21 mouse cellular contexts compared by ENCODE assay signal in the genomic region with DNA sequence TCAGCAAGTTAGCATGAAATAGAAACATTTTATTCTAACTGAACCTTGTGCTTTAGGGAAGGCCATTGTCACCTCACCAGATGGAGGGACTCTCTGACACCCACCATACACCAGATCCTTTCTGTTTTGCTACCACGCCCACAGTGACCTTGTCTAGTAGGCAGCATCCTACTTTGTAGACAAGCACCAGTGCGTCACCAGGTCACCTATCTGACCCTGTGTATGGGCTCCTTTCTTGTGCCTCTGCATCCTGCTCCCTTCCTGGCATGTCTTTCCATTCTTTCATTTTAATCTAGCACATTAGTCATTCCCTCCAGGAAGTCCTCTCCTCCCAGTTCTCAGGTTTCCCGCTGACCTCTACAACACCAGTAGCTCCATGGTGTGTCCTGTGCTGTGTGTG.
"Had no signal": no experiment of that assay in that cellular context is flagged by ENCODE, and none has a peak within 500 bp of the region (broad histone marks: within the 10 kb centered on the region; RNA-seq: fewer than 3 reads in every experiment).

No protein-coding gene starts in this region.

- H3K36me3 ChIP-seq: heart, embryonic 13.5 days; heart, embryonic 15.5 days; hindbrain, embryonic 13.5 days; hindbrain, embryonic 15.5 days; limb, embryonic 13.5 days; limb, embryonic 15.5 days; liver, embryonic 12.5 days had no signal

- H3K4me3 ChIP-seq: heart, adult 2 months; heart, embryonic 13.5 days; heart, embryonic 15.5 days; hindbrain, embryonic 13.5 days; hindbrain, embryonic 15.5 days; limb, embryonic 13.5 days; limb, embryonic 15.5 days; liver, embryonic 12.5 days had no signal

- H3K9me3 ChIP-seq: heart, embryonic 13.5 days; heart, embryonic 15.5 days; hindbrain, embryonic 13.5 days; hindbrain, embryonic 15.5 days; limb, embryonic 13.5 days; limb, embryonic 15.5 days; liver, embryonic 12.5 days had no signal

- H3K9ac ChIP-seq: heart, embryonic 13.5 days; heart, embryonic 15.5 days; hindbrain, embryonic 13.5 days; hindbrain, embryonic 15.5 days; limb, embryonic 13.5 days; limb, embryonic 15.5 days; liver, embryonic 12.5 days; liver, embryonic 14.5 days had no signal

- H3K4me2 ChIP-seq: heart, embryonic 13.5 days; heart, embryonic 15.5 days; hindbrain, embryonic 13.5 days; hindbrain, embryonic 15.5 days; limb, embryonic 13.5 days; limb, embryonic 15.5 days; liver, embryonic 12.5 days had no signal

- H3K4me1 ChIP-seq: heart, embryonic 15.5 days; limb, embryonic 15.5 days; liver, embryonic 12.5 days had no signal

- H3K27ac ChIP-seq: heart, adult 2 months; heart, embryonic 13.5 days; heart, embryonic 15.5 days; hindbrain, embryonic 13.5 days; hindbrain, embryonic 15.5 days; hindbrain, postnatal 0 days; limb, embryonic 13.5 days; limb, embryonic 15.5 days; liver, embryonic 12.5 days; liver, embryonic 14.5 days had no signal

- H3K27me3 ChIP-seq: heart, embryonic 13.5 days; heart, embryonic 15.5 days; hindbrain, embryonic 13.5 days; hindbrain, embryonic 15.5 days; limb, embryonic 13.5 days; limb, embryonic 15.5 days; liver, embryonic 12.5 days had no signal

- ATAC-seq: hindbrain, postnatal 0 days; intestine, embryonic 16.5 days; liver, embryonic 12.5 days had no signal

- DNase-seq: gastrocnemius, postnatal 14 days; gastrocnemius, postnatal 36 days; heart, adult 2 months; kidney, adult 11 months; kidney, adult 2 months; kidney, adult 9 months; kidney, postnatal 14 days; kidney, postnatal 36 days; layer of hippocampus, adult 9-11 months; layer of hippocampus, postnatal 36 days; left cerebral cortex, postnatal 4 days had no signal
